Mouse (Mus musculus): ENCODE results near the gene Ksr1. TPM values are rescaled to one million over a fixed set of nuclear protein-coding genes. Genes with fewer than 3 reads are reported as not detected.

The Ksr1 gene
- polyA plus RNA-seq, 1 experiment from 2014 or later = 4.6 TPM

DNA sequence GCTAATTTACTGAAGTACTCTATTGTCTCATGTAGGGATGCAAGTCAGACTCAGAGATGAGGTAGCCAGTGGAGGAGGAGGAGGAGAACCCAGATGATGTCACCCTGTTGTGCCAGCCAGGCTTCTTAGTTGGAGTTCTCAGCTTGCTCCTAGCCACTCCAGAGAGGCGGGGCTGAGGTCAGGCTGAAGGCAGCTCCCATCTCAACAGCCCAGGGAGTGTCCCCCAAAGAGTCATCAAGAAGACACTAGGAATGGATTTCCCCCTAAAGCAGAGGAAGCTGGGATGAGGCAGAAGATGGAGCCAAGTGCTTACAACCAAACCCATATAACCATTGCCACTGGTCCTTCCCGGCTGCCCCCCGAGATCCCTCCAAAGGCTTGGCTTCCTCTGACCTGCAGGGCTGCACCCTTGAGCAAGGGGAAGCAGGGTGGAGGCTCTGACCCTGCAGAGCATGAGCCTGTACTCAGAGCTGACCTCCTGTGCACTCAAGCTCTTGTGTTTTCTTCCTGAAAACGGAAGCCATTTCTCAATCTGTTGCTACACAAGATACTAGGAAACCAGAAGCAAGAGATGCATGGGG is 58.4 kb downstream of the Ksr1 start:
- H3K4me3 ChIP-seq = no peak overlapping the region
- no peaks in the 10 kb centered on the region for H3K36me3 ChIP-seq
- H3K9ac ChIP-seq = no peak overlapping the region
- no peak for ATAC-seq (ENCODE audit: low read depth)
- H3K4me2 ChIP-seq = no peak overlapping the region
- WGBS = 91% methylated on average over 4 of the region's 4 CpGs
- no peak overlapping the region for H3K27ac ChIP-seq (replicated peaks)
- H3K27me3 ChIP-seq = no peaks in the 10 kb centered on the region
- H3K9me3 ChIP-seq = no peaks in the 10 kb centered on the region
- H3K4me1 ChIP-seq (replicated peaks) = peaks cover 14% of the 10 kb centered on the region; the same call in 1 of the 2 replicates

DNA sequence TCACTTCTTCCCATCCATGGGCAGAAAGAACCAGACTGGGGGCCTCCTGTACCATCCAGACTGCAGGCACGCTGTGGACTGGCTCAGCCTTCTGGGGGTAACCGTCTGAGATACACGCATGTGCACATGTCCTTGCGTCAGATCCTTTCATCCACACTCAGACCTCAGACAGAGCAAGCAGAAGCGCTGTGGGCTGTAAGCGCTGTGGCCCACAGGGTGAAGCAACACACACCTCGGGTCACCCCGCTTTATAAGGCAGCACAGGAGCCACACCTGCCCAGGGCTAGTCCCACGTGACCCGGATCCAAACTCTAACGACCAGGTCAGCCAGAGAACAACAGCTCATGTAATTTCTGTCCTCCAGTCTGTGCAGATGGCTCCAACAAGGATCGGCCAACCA is 59.4 kb downstream of the Ksr1 start:
- Histone ChIP-seq H3K36me3 (no peaks in the 10 kb centered on the region), H3K4me1 (replicated peaks) (peaks cover 15% of the 10 kb centered on the region), H3K4me2 (no peak overlapping the region), H3K9ac (no peak overlapping the region), H3K4me3 (no peak overlapping the region), H3K9me3 (no peaks in the 10 kb centered on the region), H3K27me3 (no peaks in the 10 kb centered on the region), H3K27ac (replicated peaks) (no peak overlapping the region)
- ATAC-seq (ENCODE audit: low read depth) = no peak
- WGBS = 87% methylated on average over 12 of the region's 12 CpGs

DNA sequence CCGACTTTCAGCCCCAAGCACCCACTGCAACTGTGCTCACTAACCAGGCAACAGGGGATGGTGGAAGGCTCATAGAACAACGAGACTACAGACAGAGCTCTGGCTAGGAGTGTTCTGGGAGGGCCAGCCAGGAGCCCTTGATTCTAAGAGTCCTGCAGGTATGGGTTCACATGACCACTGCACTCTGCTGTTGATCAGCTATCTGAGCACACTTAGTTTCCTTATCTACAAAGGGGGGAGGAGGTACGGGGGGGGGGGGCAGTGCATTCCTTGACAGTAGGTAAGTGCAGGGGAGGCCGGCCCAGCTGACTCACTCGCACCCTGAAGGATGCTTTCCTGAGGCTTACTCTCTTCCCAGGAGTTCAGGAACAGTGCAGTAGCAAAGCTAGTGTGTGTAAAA is 61.1 kb downstream of the Ksr1 start:
- ATAC-seq (ENCODE audit: low read depth) = no peak
- no peaks in the 10 kb centered on the region for H3K9me3 ChIP-seq
- peaks cover 25% of the 10 kb centered on the region for H3K4me1 ChIP-seq (replicated peaks)
- no peak overlapping the region for H3K27ac ChIP-seq (replicated peaks)
- no peaks in the 10 kb centered on the region for H3K27me3 ChIP-seq
- WGBS = 72% methylated on average over 5 of the region's 5 CpGs
- no peak overlapping the region for H3K9ac ChIP-seq
- no peak overlapping the region for H3K4me3 ChIP-seq
- H3K36me3 ChIP-seq = no peaks in the 10 kb centered on the region
- no peak overlapping the region for H3K4me2 ChIP-seq

DNA sequence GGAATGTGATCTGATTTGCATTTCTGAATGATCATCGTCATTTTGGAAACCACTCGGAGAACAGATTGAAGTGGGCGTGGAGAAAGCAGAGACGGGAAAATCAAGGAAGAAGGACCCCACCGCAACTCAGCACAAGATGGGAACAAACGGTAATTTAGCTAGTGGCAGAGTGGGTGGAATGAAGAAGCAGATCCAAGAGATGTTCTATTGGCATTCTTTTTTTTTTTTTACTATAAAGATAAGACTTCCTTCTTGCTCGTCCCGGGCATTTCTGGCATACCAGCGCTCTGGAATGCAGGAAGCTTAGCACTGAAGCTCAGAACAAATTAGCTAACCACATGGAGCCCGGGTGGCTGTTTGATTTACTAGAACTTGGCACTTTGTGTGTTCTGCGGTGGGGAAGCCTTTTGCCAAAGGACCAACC is 63.2 kb downstream of the Ksr1 start:
- Histone ChIP-seq H3K36me3 (no peaks in the 10 kb centered on the region), H3K27ac (replicated peaks) (no peak overlapping the region), H3K27me3 (no peaks in the 10 kb centered on the region), H3K4me1 (replicated peaks) (peaks cover 17% of the 10 kb centered on the region), H3K4me3 (no peak overlapping the region), H3K9ac (no peak overlapping the region), H3K4me2 (no peak overlapping the region), H3K9me3 (no peaks in the 10 kb centered on the region)
- WGBS = 78% methylated on average over 11 of the region's 11 CpGs
- no peak for ATAC-seq (ENCODE audit: low read depth)

DNA sequence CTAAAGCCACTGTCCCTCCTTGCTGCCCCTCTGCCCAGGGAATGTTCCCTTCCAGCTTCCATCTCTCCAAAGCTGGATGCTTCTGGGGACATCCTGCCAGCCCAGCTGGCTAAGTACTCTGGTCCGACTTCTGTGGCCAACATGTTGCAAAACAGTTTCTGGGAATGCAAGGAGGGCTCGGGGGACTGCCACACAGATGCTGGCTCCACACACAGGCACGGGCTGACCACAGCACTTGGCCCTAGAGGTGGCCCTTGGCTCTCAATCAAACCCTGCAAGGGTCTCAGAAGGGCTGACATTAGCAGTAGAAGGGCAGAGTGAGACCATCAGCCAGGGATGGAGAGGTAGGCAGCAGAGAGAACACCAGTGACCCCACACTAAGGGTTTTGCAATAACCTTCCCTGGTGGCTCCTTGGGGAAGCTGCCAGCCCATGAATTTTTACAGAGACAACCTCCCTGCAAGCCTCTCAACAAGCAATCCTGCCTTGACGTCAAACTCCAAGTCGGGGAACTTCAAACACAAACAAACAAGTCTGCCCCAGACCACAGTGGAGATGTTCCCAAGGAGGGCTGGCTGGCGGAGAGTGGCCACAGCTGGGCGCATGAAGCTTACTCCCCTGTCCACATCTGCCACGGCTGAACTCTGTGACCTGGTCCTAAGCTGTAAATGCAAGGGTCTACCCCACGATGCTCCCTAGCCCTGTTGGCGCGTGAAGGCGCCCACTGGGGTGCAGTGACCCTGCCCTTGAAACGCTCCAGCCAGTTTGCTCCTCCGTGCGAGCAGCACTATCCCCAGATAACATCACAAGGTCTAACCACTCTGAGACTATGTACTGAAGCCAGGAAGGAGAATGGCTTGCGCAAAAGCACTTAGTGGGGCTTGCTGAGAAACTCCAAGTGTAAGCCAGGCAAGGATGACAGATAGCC is 65.0 kb downstream of the Ksr1 start:
- H3K27me3 ChIP-seq = no peaks in the 10 kb centered on the region
- no peak overlapping the region for H3K27ac ChIP-seq (replicated peaks)
- H3K36me3 ChIP-seq = no peaks in the 10 kb centered on the region
- H3K4me1 ChIP-seq (replicated peaks) = peaks cover 17% of the 10 kb centered on the region
- WGBS = 76% methylated on average over 16 of the region's 16 CpGs
- H3K4me2 ChIP-seq = no peak overlapping the region
- no peak overlapping the region for H3K9ac ChIP-seq
- H3K9me3 ChIP-seq = no peaks in the 10 kb centered on the region
- ATAC-seq (ENCODE audit: low read depth) = no peak
- no peak overlapping the region for H3K4me3 ChIP-seq

DNA sequence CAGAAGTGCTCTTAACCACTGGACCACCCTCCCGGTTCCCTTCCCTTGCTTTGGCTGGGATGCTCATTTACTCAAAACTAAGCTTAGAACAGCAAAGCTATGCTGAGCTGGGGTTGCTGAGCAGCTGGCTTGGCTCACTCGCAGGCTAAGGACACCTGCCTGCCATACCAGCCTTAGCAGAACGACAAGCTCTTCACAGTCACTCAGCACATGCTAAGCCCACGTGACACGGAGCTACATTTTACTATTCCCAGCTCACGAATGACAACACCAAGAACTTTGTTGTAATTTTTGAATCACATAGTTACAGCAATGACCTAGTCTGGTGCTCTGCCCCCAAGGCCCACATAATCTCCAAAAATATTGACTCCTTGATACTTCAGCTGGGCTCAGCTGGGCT is 66.1 kb downstream of the Ksr1 start:
- H3K4me3 ChIP-seq = no peak overlapping the region
- H3K9ac ChIP-seq = no peak overlapping the region
- H3K27me3 ChIP-seq = no peaks in the 10 kb centered on the region
- H3K27ac ChIP-seq (replicated peaks) = no peak overlapping the region
- no peaks in the 10 kb centered on the region for H3K36me3 ChIP-seq
- no peaks in the 10 kb centered on the region for H3K9me3 ChIP-seq
- WGBS = 94% methylated on average over 6 of the region's 6 CpGs
- H3K4me2 ChIP-seq = no peak overlapping the region
- peaks cover 17% of the 10 kb centered on the region for H3K4me1 ChIP-seq (replicated peaks)
- ATAC-seq (ENCODE audit: low read depth) = no peak

DNA sequence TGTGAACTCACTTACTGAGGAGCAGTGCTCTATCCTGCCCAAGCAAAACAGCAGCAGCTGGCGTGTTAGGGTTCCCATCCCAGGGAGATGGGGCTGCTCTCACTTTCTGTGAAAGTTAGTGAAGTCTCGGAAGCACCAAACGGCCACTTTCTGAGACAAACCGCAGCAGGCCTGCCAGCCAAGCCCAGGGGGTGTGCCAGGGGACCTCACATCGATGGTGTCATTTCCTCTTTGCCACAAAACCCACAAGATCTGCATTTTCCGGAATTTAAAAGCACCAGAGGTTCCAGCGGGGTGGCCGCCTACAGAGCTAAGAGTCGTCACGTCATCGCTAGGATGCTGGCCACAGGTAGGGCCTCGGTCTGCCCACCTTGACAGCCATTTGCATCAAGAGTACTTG is 69.7 kb downstream of the Ksr1 start:
- 84% methylated on average over 12 of the region's 12 CpGs for WGBS
- Histone ChIP-seq H3K4me1 (replicated peaks) (peaks cover 9% of the 10 kb centered on the region), H3K9ac (no peak overlapping the region)

DNA sequence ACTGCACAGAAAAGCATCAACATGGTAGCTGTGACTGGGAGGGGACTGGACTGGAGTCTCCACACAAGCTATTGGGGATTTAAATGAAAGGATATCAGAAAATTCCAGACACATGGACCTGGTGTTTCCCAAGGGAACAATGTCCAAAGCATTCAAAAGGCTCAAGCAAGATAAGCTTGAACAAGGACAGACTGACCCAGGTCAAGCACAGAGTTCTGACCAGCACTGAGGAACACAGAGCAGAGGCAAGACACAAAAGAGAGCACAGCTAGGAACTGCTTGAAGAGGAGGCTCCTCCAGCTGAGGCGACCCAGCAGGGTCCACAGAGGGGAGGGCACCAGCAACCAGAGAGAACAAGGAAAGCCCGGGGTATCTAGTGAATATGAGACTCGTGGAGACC is 71.2 kb downstream of the Ksr1 start:
- H3K4me3 ChIP-seq = no peak overlapping the region
- H3K4me1 ChIP-seq (replicated peaks) = peaks cover 12% of the 10 kb centered on the region
- H3K36me3 ChIP-seq = peaks cover 16% of the 10 kb centered on the region
- no peaks in the 10 kb centered on the region for H3K27me3 ChIP-seq
- H3K9me3 ChIP-seq = no peaks in the 10 kb centered on the region
- H3K9ac ChIP-seq = no peak overlapping the region
- no peak overlapping the region for H3K27ac ChIP-seq (replicated peaks)
- WGBS = 80% methylated on average over 3 of the region's 3 CpGs
- H3K4me2 ChIP-seq = no peak overlapping the region
- ATAC-seq (ENCODE audit: low read depth) = no peak

More for the DNA sequence above, 69.7 kb downstream of the Ksr1 start:
- H3K4me3 ChIP-seq = no peak overlapping the region
- H3K27me3 ChIP-seq = no peaks in the 10 kb centered on the region
- H3K9me3 ChIP-seq = no peaks in the 10 kb centered on the region
- H3K27ac ChIP-seq (replicated peaks) = no peak overlapping the region
- H3K4me2 ChIP-seq = no peak overlapping the region
- no peak for ATAC-seq (ENCODE audit: low read depth)
- H3K36me3 ChIP-seq = peaks cover 16% of the 10 kb centered on the region

DNA sequence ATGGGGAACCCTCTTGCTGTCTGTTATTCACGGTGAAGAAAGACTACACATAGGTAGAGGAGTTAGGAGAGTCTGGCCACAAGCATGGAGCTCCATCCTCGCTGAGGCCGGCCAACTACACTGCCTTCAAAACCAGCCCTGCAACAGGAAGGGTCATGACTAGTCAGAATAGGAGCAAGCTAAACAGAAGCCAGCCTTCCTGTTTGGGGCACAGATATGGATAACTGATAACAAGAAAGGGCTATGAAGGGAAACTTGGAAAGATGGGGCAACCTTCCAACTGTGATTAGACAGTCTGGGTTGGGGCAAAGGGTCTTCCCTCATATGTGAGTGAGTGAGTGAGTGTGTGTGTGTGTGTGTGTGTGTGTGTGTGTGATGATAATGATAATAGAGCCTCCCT is 71.6 kb downstream of the Ksr1 start:
- WGBS = 88% methylated on average over 3 of the region's 3 CpGs
- Histone ChIP-seq H3K4me3 (no peak overlapping the region), H3K4me1 (replicated peaks) (peaks cover 16% of the 10 kb centered on the region), H3K9me3 (no peaks in the 10 kb centered on the region), H3K9ac (no peak overlapping the region), H3K27me3 (no peaks in the 10 kb centered on the region), H3K27ac (replicated peaks) (no peak overlapping the region), H3K36me3 (peaks cover 16% of the 10 kb centered on the region), H3K4me2 (no peak overlapping the region)
- no peak for ATAC-seq (ENCODE audit: low read depth)

DNA sequence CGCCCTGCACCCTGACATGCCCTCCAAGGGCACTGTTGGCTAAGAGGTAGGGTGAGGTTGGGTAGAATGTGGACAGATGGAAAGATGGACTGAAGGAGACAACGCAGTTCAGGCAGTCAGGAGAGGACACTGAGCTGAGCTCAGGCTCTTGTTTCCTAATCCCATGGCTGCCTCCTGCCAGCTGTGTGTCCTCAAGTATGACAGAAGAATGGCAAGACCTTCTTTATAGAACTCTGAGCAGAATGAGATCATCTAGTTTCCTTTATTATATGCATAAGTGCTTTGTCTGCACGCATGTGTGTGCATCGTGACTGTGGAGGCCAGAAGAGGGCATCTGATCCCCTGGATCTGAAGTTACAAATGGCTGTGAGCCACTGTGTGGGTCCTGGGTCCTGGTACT is 72.6 kb downstream of the Ksr1 start:
- Histone ChIP-seq H3K4me1 (replicated peaks) (peaks cover 21% of the 10 kb centered on the region), H3K4me3 (no peak overlapping the region), H3K36me3 (peaks cover 16% of the 10 kb centered on the region), H3K9ac (no peak overlapping the region), H3K4me2 (no peak overlapping the region), H3K9me3 (no peaks in the 10 kb centered on the region), H3K27me3 (no peaks in the 10 kb centered on the region), H3K27ac (replicated peaks) (no peak overlapping the region)
- no peak for ATAC-seq (ENCODE audit: low read depth)
- WGBS = 93% methylated on average over 4 of the region's 4 CpGs

DNA sequence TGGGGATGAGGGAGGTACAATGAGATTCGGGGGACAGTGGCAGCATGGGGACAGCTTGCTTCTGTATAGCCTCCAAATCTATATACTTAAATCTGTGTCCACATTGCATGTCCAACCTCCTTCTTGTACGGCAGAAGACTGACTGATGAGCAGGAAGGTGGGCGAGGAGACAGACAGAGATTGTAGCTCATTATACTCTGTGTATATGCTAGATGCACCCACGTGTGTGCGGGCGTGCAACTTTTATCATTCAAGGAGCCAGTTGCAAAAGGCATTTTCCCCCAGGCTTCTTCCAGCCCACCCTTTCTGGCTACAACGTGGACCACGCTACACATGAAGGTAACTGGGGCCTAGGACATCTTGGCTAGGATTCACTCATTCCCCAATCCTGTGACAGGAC is 74.1 kb downstream of the Ksr1 start:
- ATAC-seq (ENCODE audit: low read depth) = no peak
- Histone ChIP-seq H3K4me1 (replicated peaks) (peaks cover 21% of the 10 kb centered on the region), H3K9ac (no peak overlapping the region), H3K27me3 (no peaks in the 10 kb centered on the region), H3K4me3 (no peak overlapping the region), H3K27ac (replicated peaks) (no peak overlapping the region), H3K4me2 (no peak overlapping the region), H3K9me3 (no peaks in the 10 kb centered on the region), H3K36me3 (peaks cover 16% of the 10 kb centered on the region)
- WGBS = 89% methylated on average over 8 of the region's 8 CpGs

DNA sequence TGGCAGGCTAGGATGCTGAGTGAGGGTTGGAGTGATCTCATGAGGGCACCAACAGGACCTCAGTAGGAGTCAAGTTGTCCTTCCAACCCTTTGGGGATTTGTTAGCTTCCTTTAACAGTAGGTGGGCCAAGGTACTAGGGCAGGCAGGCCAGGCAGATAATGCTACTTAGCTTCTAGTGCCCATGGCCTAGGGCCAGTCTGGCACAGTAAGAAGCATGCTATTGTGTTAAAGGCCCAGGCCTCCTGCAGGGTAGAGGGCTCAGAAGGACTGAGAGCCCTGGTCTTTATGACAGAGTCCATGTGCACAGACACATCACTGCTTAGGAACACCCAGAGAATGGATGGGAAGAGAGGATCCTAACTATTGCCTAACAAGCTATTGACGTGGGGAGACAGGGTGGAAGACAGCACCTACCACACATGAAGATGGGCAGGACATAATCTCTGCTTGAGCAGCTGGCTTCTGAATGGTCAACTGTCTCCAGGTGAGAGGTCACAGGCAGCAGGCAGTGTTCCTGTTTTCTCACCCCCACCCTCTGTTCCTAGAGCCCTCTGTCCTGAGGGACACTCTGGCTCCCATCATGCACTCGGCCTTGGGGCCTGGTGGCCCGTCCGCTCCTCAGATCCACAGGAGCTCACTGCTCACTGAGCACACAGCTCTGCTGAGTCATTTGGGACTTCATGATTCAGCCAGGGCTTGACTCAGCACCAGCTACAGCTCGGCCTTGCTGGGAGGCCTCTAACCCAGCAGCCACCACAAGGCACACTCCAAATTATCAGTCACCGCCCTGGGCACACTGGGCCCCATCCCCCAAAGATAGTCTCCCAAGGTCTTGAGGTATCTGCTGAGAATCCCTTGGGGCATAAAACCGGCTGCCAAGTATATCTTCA is 74.9 kb downstream of the Ksr1 start:
- Histone ChIP-seq H3K4me1 (replicated peaks) (peaks cover 21% of the 10 kb centered on the region), H3K36me3 (peaks cover 16% of the 10 kb centered on the region), H3K9me3 (no peaks in the 10 kb centered on the region), H3K9ac (no peak overlapping the region), H3K4me2 (no peak overlapping the region), H3K27me3 (no peaks in the 10 kb centered on the region), H3K4me3 (no peak overlapping the region), H3K27ac (replicated peaks) (no peak overlapping the region)
- WGBS = 82% methylated on average over 7 of the region's 7 CpGs
- no peak for ATAC-seq (ENCODE audit: low read depth)

Data from neural tube, embryonic 13.5 days (tissue).